Mouse (Mus musculus): Measurements from ENCODE around the gene Ppp1r16b. TPM values are rescaled to one million over a fixed set of nuclear protein-coding genes. Genes with fewer than 3 reads are reported as not detected.
"Not testable (repeated sequence)": the region's sequence is repeated elsewhere in the genome, so short reads cannot be mapped to it uniquely, and the experiment has no call there.

Ppp1r16b gene
- total and polyA plus RNA-seq, 3 experiments: 0.16 to 0.75 TPM; not detected in 1

GRCm38 (mm10) chr2:158735340-158735739 lies 70.1 kb downstream of the Ppp1r16b start:
- Histone ChIP-seq H3K36me3 (replicated peaks) (no peaks in the 10 kb centered on the region), H3K27me3 (ENCODE audit: insufficient read depth, low read length) (peaks cover 3% of the 10 kb centered on the region; the same call in 1 of the 2 replicates), H3K9me3 (replicated peaks) (no peaks in the 10 kb centered on the region), H3K4me3 (ENCODE audit: low read depth, low read length) (no peak overlapping the region), H3K4me1 (ENCODE audit: insufficient read depth, low read depth, low read length) (no peaks in the 10 kb centered on the region)
- ATAC-seq (ENCODE audit: extremely low read depth, insufficient number of reproducible peaks, low FRiP score, poor library complexity, severe bottlenecking) (no peak), DNase-seq (ENCODE audit: low spot score) (no peak)
- TF ChIP-seq POLR2AphosphoS5 (IDR thresholded peaks at IDR 0.05; ENCODE audit: insufficient replicate concordance, low read depth, low read length): no peak
- no peak for TF ChIP-seq GATA2 (IDR thresholded peaks at IDR 0.05; ENCODE audit: borderline replicate concordance, low read depth, low read length)
- no peak for TF ChIP-seq CTCF (IDR thresholded peaks at IDR 0.05; ENCODE audit: low read depth, low read length)
- TF ChIP-seq TAL1 (conservative IDR thresholded peaks at IDR 0.05; ENCODE audit: low read depth, low read length): no peak
- no peak for TF ChIP-seq GATA1 (IDR thresholded peaks at IDR 0.05; ENCODE audit: borderline replicate concordance, low read length)

- not testable (repeated sequence) for ATAC-seq (ENCODE audit: extremely low read depth, insufficient number of reproducible peaks, low FRiP score, poor library complexity, severe bottlenecking); H3K4me1 ChIP-seq (ENCODE audit: insufficient read depth, low read depth, low read length)
These were observed 71.0 kb downstream of the Ppp1r16b start for GRCm38 (mm10) chr2:158736247-158736646.

GRCm38 (mm10) chr2:158738591-158738990 lies 73.4 kb downstream of the Ppp1r16b start:
- DNase-seq (ENCODE audit: low spot score) (no peak), ATAC-seq (ENCODE audit: extremely low read depth, insufficient number of reproducible peaks, low FRiP score, poor library complexity, severe bottlenecking) (no peak)
- H3K36me3 ChIP-seq (replicated peaks): no peaks in the 10 kb centered on the region
- H3K4me1 ChIP-seq (ENCODE audit: insufficient read depth, low read depth, low read length): no peaks in the 10 kb centered on the region
- H3K4me3 ChIP-seq (ENCODE audit: low read depth, low read length): no peak overlapping the region
- H3K9me3 ChIP-seq (replicated peaks): peaks cover 2% of the 10 kb centered on the region; the same call in 1 of the 2 replicates
- TF ChIP-seq CTCF (IDR thresholded peaks at IDR 0.05; ENCODE audit: low read depth, low read length) (no peak), POLR2AphosphoS5 (IDR thresholded peaks at IDR 0.05; ENCODE audit: insufficient replicate concordance, low read depth, low read length) (no peak), TAL1 (conservative IDR thresholded peaks at IDR 0.05; ENCODE audit: low read depth, low read length) (no peak), GATA2 (IDR thresholded peaks at IDR 0.05; ENCODE audit: borderline replicate concordance, low read depth, low read length) (no peak), GATA1 (IDR thresholded peaks at IDR 0.05; ENCODE audit: borderline replicate concordance, low read length) (no peak)
- H3K27me3 ChIP-seq (ENCODE audit: insufficient read depth, low read length): peaks cover 3% of the 10 kb centered on the region; the same call in 1 of the 2 replicates

More at GRCm38 (mm10) chr2:158736247-158736646, 71.0 kb downstream of the Ppp1r16b start:
- not testable (repeated sequence) for H3K4me3 ChIP-seq (ENCODE audit: low read depth, low read length); H3K36me3 ChIP-seq (replicated peaks); DNase-seq (ENCODE audit: low spot score); H3K27me3 ChIP-seq (ENCODE audit: insufficient read depth, low read length); H3K9me3 ChIP-seq (replicated peaks)

GRCm38 (mm10) chr2:158739113-158739512 lies 73.9 kb downstream of the Ppp1r16b start:
- Histone ChIP-seq H3K4me1 (ENCODE audit: insufficient read depth, low read depth, low read length) (no peaks in the 10 kb centered on the region), H3K36me3 (replicated peaks) (no peaks in the 10 kb centered on the region), H3K9me3 (replicated peaks) (peaks cover 2% of the 10 kb centered on the region; the same call in 1 of the 2 replicates), H3K27me3 (ENCODE audit: insufficient read depth, low read length) (peaks cover 3% of the 10 kb centered on the region; the same call in 1 of the 2 replicates), H3K4me3 (ENCODE audit: low read depth, low read length) (no peak overlapping the region)
- ATAC-seq (ENCODE audit: extremely low read depth, insufficient number of reproducible peaks, low FRiP score, poor library complexity, severe bottlenecking) (no peak), DNase-seq (ENCODE audit: low spot score) (no peak)
- TF ChIP-seq GATA2 (IDR thresholded peaks at IDR 0.05; ENCODE audit: borderline replicate concordance, low read depth, low read length) (no peak), TAL1 (conservative IDR thresholded peaks at IDR 0.05; ENCODE audit: low read depth, low read length) (no peak), GATA1 (IDR thresholded peaks at IDR 0.05; ENCODE audit: borderline replicate concordance, low read length) (no peak), POLR2AphosphoS5 (IDR thresholded peaks at IDR 0.05; ENCODE audit: insufficient replicate concordance, low read depth, low read length) (no peak), CTCF (IDR thresholded peaks at IDR 0.05; ENCODE audit: low read depth, low read length) (no peak)

- no peak overlapping the region for H3K4me3 ChIP-seq (ENCODE audit: low read depth, low read length)
- H3K4me1 ChIP-seq (ENCODE audit: insufficient read depth, low read depth, low read length): no peaks in the 10 kb centered on the region
- DNase-seq (ENCODE audit: low spot score): no peak
- H3K9me3 ChIP-seq (replicated peaks): peaks cover 2% of the 10 kb centered on the region; the same call in 1 of the 2 replicates
- no peak for ATAC-seq (ENCODE audit: extremely low read depth, insufficient number of reproducible peaks, low FRiP score, poor library complexity, severe bottlenecking)
- peaks cover 3% of the 10 kb centered on the region; the same call in 1 of the 2 replicates for H3K27me3 ChIP-seq (ENCODE audit: insufficient read depth, low read length)
- TF ChIP-seq CTCF (IDR thresholded peaks at IDR 0.05; ENCODE audit: low read depth, low read length): no peak
- no peak for TF ChIP-seq GATA2 (IDR thresholded peaks at IDR 0.05; ENCODE audit: borderline replicate concordance, low read depth, low read length)
- no peak for TF ChIP-seq GATA1 (IDR thresholded peaks at IDR 0.05; ENCODE audit: borderline replicate concordance, low read length)
- no peak for TF ChIP-seq TAL1 (conservative IDR thresholded peaks at IDR 0.05; ENCODE audit: low read depth, low read length)
- TF ChIP-seq POLR2AphosphoS5 (IDR thresholded peaks at IDR 0.05; ENCODE audit: insufficient replicate concordance, low read depth, low read length): no peak
- H3K36me3 ChIP-seq (replicated peaks): no peaks in the 10 kb centered on the region
These were observed 75.9 kb downstream of the Ppp1r16b start for GRCm38 (mm10) chr2:158741011-158741501.

- DNase-seq (ENCODE audit: low spot score): no peak
- Histone ChIP-seq H3K4me3 (ENCODE audit: low read depth, low read length) (no peak overlapping the region), H3K9me3 (replicated peaks) (peaks cover 2% of the 10 kb centered on the region; the same call in 1 of the 2 replicates), H3K27me3 (ENCODE audit: insufficient read depth, low read length) (peaks cover 5% of the 10 kb centered on the region; the same call in 1 of the 2 replicates), H3K4me1 (ENCODE audit: insufficient read depth, low read depth, low read length) (no peaks in the 10 kb centered on the region), H3K36me3 (replicated peaks) (no peaks in the 10 kb centered on the region)
- ATAC-seq (ENCODE audit: extremely low read depth, insufficient number of reproducible peaks, low FRiP score, poor library complexity, severe bottlenecking): no peak
- no peak for TF ChIP-seq POLR2AphosphoS5 (IDR thresholded peaks at IDR 0.05; ENCODE audit: insufficient replicate concordance, low read depth, low read length)
- no peak for TF ChIP-seq TAL1 (conservative IDR thresholded peaks at IDR 0.05; ENCODE audit: low read depth, low read length)
- no peak for TF ChIP-seq GATA1 (IDR thresholded peaks at IDR 0.05; ENCODE audit: borderline replicate concordance, low read length)
- no peak for TF ChIP-seq GATA2 (IDR thresholded peaks at IDR 0.05; ENCODE audit: borderline replicate concordance, low read depth, low read length)
- no peak for TF ChIP-seq CTCF (IDR thresholded peaks at IDR 0.05; ENCODE audit: low read depth, low read length)
These were observed 77.2 kb downstream of the Ppp1r16b start for GRCm38 (mm10) chr2:158742431-158742830.
